ENCODE assay signal across 8 mouse cellular contexts in genomic region chr5:125441234-125442114, GRCm38 (mm10). TPM values are rescaled to one million over a fixed set of nuclear protein-coding genes. Genes with fewer than 3 reads are reported as not detected.
DNase-seq lines count a peak whose midpoint lies in the region; ATAC-seq and TF ChIP-seq lines count a peak whose summit lies in the region.

Gene Bri3bp (plus strand): TSS chr5:125441568.

- H3K9me3 ChIP-seq in embryonic facial prominence, embryonic 15.5 days (replicated peaks): no peaks in the 10 kb centered on the region
- no peaks in the 10 kb centered on the region for H3K9me3 ChIP-seq in heart, embryonic 15.5 days (replicated peaks)
- H3K9me3 ChIP-seq in liver, postnatal 0 days (ENCODE audit: low read length): no peaks in the 10 kb centered on the region
- no peaks in the 10 kb centered on the region for H3K9me3 ChIP-seq in neural tube, embryonic 15.5 days (replicated peaks)

- peak; percentile 72 for ATAC-seq in CD4-positive, CD25-positive, alpha-beta regulatory T cell, adult 4 months
- ATAC-seq in embryonic facial prominence, embryonic 15.5 days (ENCODE audit: insufficient number of reproducible peaks, low FRiP score, low TSS enrichment, low read depth): peak; percentile 92
- peak; percentile 92 for ATAC-seq in heart, embryonic 15.5 days (replicated peaks; ENCODE audit: insufficient number of reproducible peaks, insufficient read depth, low FRiP score, low read depth)
- ATAC-seq in liver, postnatal 0 days: peak; percentile 88
- ATAC-seq in neural tube, embryonic 15.5 days (ENCODE audit: low FRiP score): peak; percentile 89

- H3K27me3 ChIP-seq in embryonic facial prominence, embryonic 15.5 days: no peaks in the 10 kb centered on the region
- no peaks in the 10 kb centered on the region for H3K27me3 ChIP-seq in heart, embryonic 15.5 days
- H3K27me3 ChIP-seq in liver, postnatal 0 days (ENCODE audit: insufficient read depth, low read length): no peaks in the 10 kb centered on the region
- H3K27me3 ChIP-seq in neural tube, embryonic 15.5 days (replicated peaks): no peaks in the 10 kb centered on the region

- TF ChIP-seq EP300 in liver, postnatal 0 days (IDR thresholded peaks at IDR 0.05; ENCODE audit: low read depth): no peak

- H3K36me3 ChIP-seq in embryonic facial prominence, embryonic 15.5 days: no peaks in the 10 kb centered on the region
- no peaks in the 10 kb centered on the region for H3K36me3 ChIP-seq in heart, embryonic 15.5 days
- H3K36me3 ChIP-seq in liver, postnatal 0 days (replicated peaks; ENCODE audit: insufficient read depth, low read length): no peaks in the 10 kb centered on the region
- H3K36me3 ChIP-seq in neural tube, embryonic 15.5 days: no peaks in the 10 kb centered on the region

- TF ChIP-seq CTCF in liver, postnatal 0 days (IDR thresholded peaks at IDR 0.05; ENCODE audit: low read depth): no peak

- under 1% methylated on average over 87 of the region's 97 CpGs for WGBS in embryonic facial prominence, embryonic 15.5 days
- under 1% methylated on average over 73 of the region's 97 CpGs for WGBS in heart, embryonic 15.5 days
- WGBS in liver, postnatal 0 days (ENCODE audit: insufficient replicate concordance): 3% methylated on average over 56 of the region's 97 CpGs
- 0% methylated on average over 79 of the region's 97 CpGs for WGBS in neural tube, embryonic 15.5 days

- peak within 1 kb of the TSS; percentile 82 for H3K4me2 ChIP-seq in embryonic facial prominence, embryonic 15.5 days (replicated peaks)
- peak within 1 kb of the TSS; percentile 86 for H3K4me2 ChIP-seq in heart, embryonic 15.5 days
- H3K4me2 ChIP-seq in liver, postnatal 0 days (ENCODE audit: low read depth, low read length): peak within 1 kb of the TSS; percentile 96
- H3K4me2 ChIP-seq in neural tube, embryonic 15.5 days: peak within 1 kb of the TSS; percentile 79

- H3K27ac ChIP-seq in embryonic facial prominence, embryonic 15.5 days (replicated peaks): peak within 1 kb of the TSS; percentile 68
- H3K27ac ChIP-seq in heart, embryonic 15.5 days: peak within 1 kb of the TSS; percentile 93
- H3K27ac ChIP-seq in liver, postnatal 0 days (ENCODE audit: low read depth): peak within 1 kb of the TSS; percentile 83
- peak within 1 kb of the TSS; percentile 88 for H3K27ac ChIP-seq in neural tube, embryonic 15.5 days (replicated peaks)

- peak; percentile 74 for DNase-seq in adrenal gland, postnatal 25 days
- DNase-seq in kidney, postnatal 14 days: peak; percentile 77
- DNase-seq in liver, postnatal 0 days: peak; percentile 79
- peak; percentile 77 for DNase-seq in thymus, postnatal 0 days (ENCODE audit: low spot score)

- H3K4me1 ChIP-seq in embryonic facial prominence, embryonic 15.5 days: peaks cover 15% of the 10 kb centered on the region
- peaks cover 16% of the 10 kb centered on the region for H3K4me1 ChIP-seq in heart, embryonic 15.5 days (replicated peaks)
- peaks cover 26% of the 10 kb centered on the region for H3K4me1 ChIP-seq in liver, postnatal 0 days (ENCODE audit: insufficient read depth)
- peaks cover 29% of the 10 kb centered on the region for H3K4me1 ChIP-seq in neural tube, embryonic 15.5 days

- peak within 1 kb of the TSS; percentile 80 for H3K9ac ChIP-seq in embryonic facial prominence, embryonic 15.5 days
- peak within 1 kb of the TSS; percentile 89 for H3K9ac ChIP-seq in heart, embryonic 15.5 days
- peak within 1 kb of the TSS; percentile 91 for H3K9ac ChIP-seq in liver, postnatal 0 days (replicated peaks)
- H3K9ac ChIP-seq in neural tube, embryonic 15.5 days (replicated peaks): peak within 1 kb of the TSS; percentile 91

- peak within 1 kb of the TSS; percentile 89 for H3K4me3 ChIP-seq in embryonic facial prominence, embryonic 15.5 days (replicated peaks)
- H3K4me3 ChIP-seq in heart, embryonic 15.5 days: peak within 1 kb of the TSS; percentile 80
- peak within 1 kb of the TSS; percentile 97 for H3K4me3 ChIP-seq in liver, postnatal 0 days (ENCODE audit: low read depth, low read length)
- peak within 1 kb of the TSS; percentile 95 for H3K4me3 ChIP-seq in neural tube, embryonic 15.5 days (replicated peaks)

RNA-seq across cellular contexts. Expression of gene Bri3bp, which starts in this region (rescaled TPM):
- polyA plus RNA-seq in CD4-positive, CD25-positive, alpha-beta regulatory T cell, adult 4 months (2017; shearing (Covaris generic)): 1 to 10 TPM; 4.3 to 7.5 TPM
- total RNA-seq in adrenal gland, postnatal 25 days (2021): 18.4 and 37.3 TPM in 2 replicates
- 34.1 and 37.6 TPM in 2 replicates for polyA plus RNA-seq in embryonic facial prominence, embryonic 15.5 days (2015; fragmentation: Nextera tagmentation; extraction: Ambion mirVana)
- 36.5 and 40.7 TPM in 2 replicates for polyA plus RNA-seq in heart, embryonic 15.5 days (2015; fragmentation: Nextera tagmentation; extraction: Ambion mirVana)
- 20.2 and 20.9 TPM in 2 replicates for polyA plus RNA-seq in liver, postnatal 0 days (2015; fragmentation: Nextera tagmentation; extraction: Ambion mirVana)
- polyA plus RNA-seq in neural tube, embryonic 15.5 days (2015; fragmentation: Nextera tagmentation; extraction: Ambion mirVana): 37.3 and 40.6 TPM in 2 replicates
- polyA plus RNA-seq in thymus, postnatal 0 days (2015; fragmentation: Nextera tagmentation; extraction: Ambion mirVana): 37.3 and 42.5 TPM in 2 replicates

Comparison
In these comparisons a context has a peak if more than half of its experiments do, and no peak if none do; other contexts are left out.
1. Peak in every context shown above with its lines: DNase-seq, ATAC-seq, H3K4me3 ChIP-seq and H3K27ac ChIP-seq.